Mouse (Mus musculus): Measurements from ENCODE around the gene Hikeshi.

The Hikeshi gene

GRCm38 (mm10) chr7:89940571-89941463 lies at the start of gene Hikeshi:
Gene Hikeshi, minus strand, starts transcription at chr7:89941204.
- DNase-seq: peak; percentile 88 to 93

GRCm38 (mm10) chr7:89984421-89984820 lies 43.4 kb upstream of the Hikeshi start:
- no peak for DNase-seq

- DNase-seq: no peak
Measured at GRCm38 (mm10) chr7:89983441-89983840, 42.4 kb upstream of the Hikeshi start.

- no peak for DNase-seq
Measured at GRCm38 (mm10) chr7:89981557-89981956, 40.6 kb upstream of the Hikeshi start.

GRCm38 (mm10) chr7:89980485-89981422 lies 39.8 kb upstream of the Hikeshi start, which contains the start of gene Eed:
Gene Eed, minus strand, starts transcription at chr7:89980983.
- peak; percentile 88 to 90 for DNase-seq

- no peak for DNase-seq
Measured at GRCm38 (mm10) chr7:89980133-89980484, 39.1 kb upstream of the Hikeshi start.

- DNase-seq: no peak
Measured at GRCm38 (mm10) chr7:89979432-89980130, 38.6 kb upstream of the Hikeshi start.

- no peak for DNase-seq
Measured at GRCm38 (mm10) chr7:89976796-89977195, 35.8 kb upstream of the Hikeshi start.

GRCm38 (mm10) chr7:89975571-89975970 lies 34.6 kb upstream of the Hikeshi start:
- DNase-seq: no peak

GRCm38 (mm10) chr7:89967235-89967634 lies 26.2 kb upstream of the Hikeshi start:
- DNase-seq: no peak

- DNase-seq: no peak
Measured at GRCm38 (mm10) chr7:89966771-89967170, 25.8 kb upstream of the Hikeshi start.

GRCm38 (mm10) chr7:89963135-89963534 lies 22.1 kb upstream of the Hikeshi start:
- DNase-seq: no peak

- no peak for DNase-seq
Measured at GRCm38 (mm10) chr7:89957300-89957699, 16.3 kb upstream of the Hikeshi start.

GRCm38 (mm10) chr7:89954261-89954660 lies 13.3 kb upstream of the Hikeshi start:
- no peak for DNase-seq

- DNase-seq: no peak
Measured at GRCm38 (mm10) chr7:89949403-89949802, 8.4 kb upstream of the Hikeshi start.

- no peak for DNase-seq
Measured at GRCm38 (mm10) chr7:89948026-89948425, 7.0 kb upstream of the Hikeshi start.

GRCm38 (mm10) chr7:89939497-89940353 lies 1.3 kb downstream of the Hikeshi start:
- DNase-seq: no peak

GRCm38 (mm10) chr7:89923441-89924180 lies 17.4 kb downstream of the Hikeshi start:
- DNase-seq: no peak

GRCm38 (mm10) chr7:89917776-89918175 lies 23.2 kb downstream of the Hikeshi start:
- no peak for DNase-seq

- no peak for DNase-seq
Measured at GRCm38 (mm10) chr7:89916711-89917110, 24.3 kb downstream of the Hikeshi start.
